Mouse (Mus musculus) C2C12 (cell line): ENCODE measurements around the gene Ephb4. TPM values are rescaled to one million over a fixed set of nuclear protein-coding genes. Genes with fewer than 3 reads are reported as not detected.

Experiments
- H3K27me3 ChIP-seq: one replicate; pipeline ENCODE4 v1.6.1; 2011; ENCODE audit not compliant: control insufficient read depth, insufficient read depth, insufficient read length
- H3K36me3 ChIP-seq: one replicate; pipeline ENCODE4 v1.6.1; 2011; ENCODE audit not compliant: control insufficient read depth, insufficient read depth
- H3K4me3 ChIP-seq: one replicate; pipeline ENCODE4 v1.5.1; 2011; ENCODE audit warnings: mild to moderate bottlenecking, control low read depth; ENCODE audit not compliant: poor library complexity, insufficient read depth, severe bottlenecking
- H3K79me2 ChIP-seq: one replicate; pipeline ENCODE4 v1.6.1; 2011; ENCODE audit not compliant: control insufficient read depth, insufficient read depth
- H3K79me3 ChIP-seq: one replicate; pipeline ENCODE4 v1.6.1; 2011; ENCODE audit warnings: low read depth, control low read depth
- H3ac ChIP-seq: one replicate; pipeline ENCODE3; 2011; ENCODE audit warnings: low read depth; ENCODE audit not compliant: control insufficient read depth, insufficient read length
- CEBPB ChIP-seq: IDR thresholded peaks from one replicate; pipeline ENCODE4 v1.6.1; 2011; ENCODE audit warnings: low read depth, mild to moderate bottlenecking, control low read depth, moderate library complexity
- CTCF ChIP-seq: IDR thresholded peaks from one replicate; pipeline ENCODE4 v1.5.1; 2011; ENCODE audit not compliant: control insufficient read depth, insufficient read depth, insufficient read length
- FOSL1 ChIP-seq: IDR thresholded peaks from one replicate; pipeline ENCODE4 v1.8.0; 2011; ENCODE audit warnings: mild to moderate bottlenecking, low read length; ENCODE audit not compliant: poor library complexity, insufficient read depth, severe bottlenecking
- MAX ChIP-seq: IDR thresholded peaks from one replicate; pipeline ENCODE4 v1.6.1; 2011; ENCODE audit warnings: mild to moderate bottlenecking, control low read depth
- MYOD1 ChIP-seq: IDR thresholded peaks from one replicate; pipeline ENCODE4 v1.6.1; 2011; ENCODE audit warnings: low read depth; ENCODE audit not compliant: control insufficient read depth, insufficient read length
- MYOG ChIP-seq: IDR thresholded peaks from one replicate; pipeline ENCODE4 v1.6.1; 2011; ENCODE audit not compliant: control insufficient read depth, insufficient read length; ENCODE audit errors: extremely low read depth
- USF1 ChIP-seq: IDR thresholded peaks from one replicate; pipeline ENCODE4 v1.6.1; 2011; ENCODE audit warnings: low read depth, mild to moderate bottlenecking, control low read depth, moderate library complexity
- polyA plus RNA-seq: library from polyadenylated mRNA; unstranded; fragments of >200 nt; fragmentation: generic; extraction: Trizol; gene quantifications from one replicate; pipeline ENCODE4 v1.2.1, GENCODE M21; 2012; ENCODE audit warnings: missing spikeins

Gene Ephb4
- polyA plus RNA-seq, 1 experiment = 25.2 TPM

DNA sequence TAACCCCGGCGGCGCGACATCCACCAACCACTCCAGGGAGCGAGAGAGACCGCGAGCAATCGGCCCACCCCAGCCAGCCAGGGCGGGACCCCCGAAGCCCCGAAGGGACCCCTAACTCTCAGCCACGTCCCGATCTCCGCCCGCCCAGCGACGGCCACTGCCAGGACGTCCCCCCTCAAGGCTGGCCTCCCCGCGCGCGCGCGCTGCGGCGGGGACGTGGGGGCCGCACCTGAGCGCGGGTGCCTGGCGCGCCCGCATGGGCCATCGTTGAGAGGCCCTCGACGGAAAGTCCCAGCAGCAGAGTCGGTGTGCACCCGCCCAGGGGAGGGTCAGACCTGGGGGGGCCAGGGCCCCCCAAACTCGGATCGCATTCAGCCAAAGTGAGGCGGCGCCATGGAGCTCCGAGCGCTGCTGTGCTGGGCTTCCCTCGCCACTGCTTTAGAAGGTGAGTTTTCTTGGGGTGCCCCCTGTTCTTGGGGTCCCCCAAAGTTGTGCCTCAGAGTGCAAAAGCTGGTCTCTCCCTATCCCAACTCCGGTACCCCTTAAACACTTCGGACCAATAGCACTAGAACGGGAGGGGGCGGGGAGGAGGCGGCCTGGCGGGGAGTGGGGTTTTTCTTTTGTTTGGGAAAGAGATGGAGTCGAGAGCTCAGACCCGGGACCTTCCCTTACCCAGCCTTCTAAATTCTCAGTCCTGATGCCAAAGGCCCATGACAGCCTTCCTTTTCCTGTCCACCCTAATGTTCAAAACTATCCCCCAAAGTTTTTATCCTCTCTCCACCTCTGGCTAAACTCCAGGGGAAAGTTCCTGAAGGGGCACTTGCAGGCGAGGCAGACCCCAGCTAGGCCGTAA lies 522 bp downstream of the Ephb4 start:
- Histone ChIP-seq H3K27me3 (no peaks in the 10 kb centered on the region), H3K4me3 (peak overlapping the region; percentile 72), H3K79me2 (peaks cover 47% of the 10 kb centered on the region), H3K36me3 (peaks cover 10% of the 10 kb centered on the region), H3K79me3 (peaks cover 21% of the 10 kb centered on the region), H3ac (peak overlapping the region; percentile 83)
- TF ChIP-seq CEBPB (no peak), FOSL1 (no peak), MAX (no peak), MYOD1 (no peak), CTCF (no peak), USF1 (no peak), MYOG (no peak)

DNA sequence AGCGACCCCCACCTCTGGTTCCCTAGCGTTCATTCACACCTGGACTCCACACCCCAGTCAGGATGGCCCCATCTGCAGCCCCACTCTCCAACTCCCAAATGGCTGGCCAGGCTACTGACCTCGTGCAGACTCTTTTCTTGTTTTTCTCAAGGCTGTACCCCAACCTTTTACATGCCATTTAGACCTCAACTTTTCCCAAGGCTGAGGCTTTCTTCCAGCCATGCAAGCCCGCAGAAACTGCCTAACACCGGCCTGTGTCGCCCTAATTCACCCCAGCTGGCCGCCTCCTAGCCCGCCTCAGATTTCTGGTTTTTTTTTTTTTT lies 1.1 kb downstream of the Ephb4 start:
- Histone ChIP-seq H3K27me3 (no peaks in the 10 kb centered on the region), H3K79me3 (peaks cover 21% of the 10 kb centered on the region), H3K36me3 (peaks cover 16% of the 10 kb centered on the region), H3K4me3 (peak overlapping the region; percentile 72), H3K79me2 (peaks cover 47% of the 10 kb centered on the region), H3ac (peak overlapping the region; percentile 43)
- TF ChIP-seq CEBPB (no peak), MYOD1 (no peak), CTCF (no peak), FOSL1 (no peak), MAX (no peak), USF1 (no peak), MYOG (no peak)

GRCm38 (mm10) chr5:137351394-137351793 lies 1.5 kb downstream of the Ephb4 start:
- peak overlapping the region; percentile 72 for H3K4me3 ChIP-seq
- H3K36me3 ChIP-seq = peaks cover 20% of the 10 kb centered on the region
- peak overlapping the region; percentile 37 for H3ac ChIP-seq
- peaks cover 47% of the 10 kb centered on the region for H3K79me2 ChIP-seq
- peaks cover 21% of the 10 kb centered on the region for H3K79me3 ChIP-seq
- H3K27me3 ChIP-seq = no peaks in the 10 kb centered on the region
- TF ChIP-seq FOSL1 (no peak), MYOG (no peak), CEBPB (no peak), USF1 (no peak), CTCF (no peak), MAX (no peak), MYOD1 (no peak)

GRCm38 (mm10) chr5:137352011-137352975 lies 2.4 kb downstream of the Ephb4 start:
- Histone ChIP-seq H3K36me3 (peaks cover 25% of the 10 kb centered on the region), H3K79me3 (peaks cover 21% of the 10 kb centered on the region), H3K79me2 (peaks cover 47% of the 10 kb centered on the region), H3K27me3 (no peaks in the 10 kb centered on the region), H3ac (no peak overlapping the region), H3K4me3 (no peak overlapping the region)
- TF ChIP-seq MYOG = no peak
- no peak for TF ChIP-seq FOSL1
- no peak for TF ChIP-seq CTCF

DNA sequence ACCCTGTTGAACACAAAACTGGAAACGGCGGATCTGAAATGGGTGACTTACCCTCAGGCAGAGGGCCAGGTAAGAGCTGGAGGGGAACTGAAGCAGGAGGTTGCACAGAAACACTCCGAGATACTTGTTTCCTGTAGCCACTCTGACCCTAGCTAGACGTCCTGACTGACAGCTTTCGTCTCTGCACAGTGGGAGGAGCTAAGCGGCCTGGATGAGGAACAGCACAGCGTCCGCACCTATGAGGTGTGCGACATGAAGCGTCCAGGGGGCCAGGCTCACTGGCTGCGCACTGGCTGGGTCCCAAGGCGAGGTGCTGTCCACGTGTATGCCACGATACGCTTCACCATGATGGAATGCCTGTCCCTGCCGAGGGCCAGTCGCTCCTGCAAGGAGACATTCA lies 4.2 kb downstream of the Ephb4 start:
- Histone ChIP-seq H3K27me3 (no peaks in the 10 kb centered on the region), H3ac (no peak overlapping the region), H3K79me2 (peaks cover 47% of the 10 kb centered on the region), H3K4me3 (no peak overlapping the region), H3K79me3 (peaks cover 21% of the 10 kb centered on the region), H3K36me3 (peaks cover 28% of the 10 kb centered on the region)
- TF ChIP-seq MAX (no peak), USF1 (no peak), CEBPB (no peak), CTCF (no peak), MYOG (no peak), MYOD1 (no peak), FOSL1 (no peak)
